Mouse (Mus musculus) MN1 (cell line): Measurements from ENCODE around the gene Tmem150a.
A peak's percentile ranks its signal among the peaks of the same experiment; 100 is the strongest.

Experiments used
- DNase-seq: peaks from one replicate; pipeline ENCODE4 v3.0.0-alpha.2; 2016; ENCODE audit warnings: low spot score

The Tmem150a gene

GRCm38 (mm10) chr6:72352636-72353405 is 2.4 kb upstream of the Tmem150a start:
- no peak for DNase-seq

- no peak for DNase-seq
Measured at GRCm38 (mm10) chr6:72354025-72354424, 1.2 kb upstream of the Tmem150a start.

- no peak for DNase-seq
Measured at GRCm38 (mm10) chr6:72356001-72356532, 820 bp downstream of the Tmem150a start.

- DNase-seq = peak; percentile 63
Measured at GRCm38 (mm10) chr6:72357164-72358079, 2.2 kb downstream of the Tmem150a start.

- no peak for DNase-seq
Measured at GRCm38 (mm10) chr6:72358086-72358764, 3.0 kb downstream of the Tmem150a start.

- DNase-seq = no peak
Measured at GRCm38 (mm10) chr6:72359343-72359742, 4.1 kb downstream of the Tmem150a start.

- no peak for DNase-seq
Measured at GRCm38 (mm10) chr6:72359891-72360598, 4.8 kb downstream of the Tmem150a start.

GRCm38 (mm10) chr6:72360599-72360935 is 5.3 kb downstream of the Tmem150a start:
- no peak for DNase-seq

GRCm38 (mm10) chr6:72361121-72361551 is 5.9 kb downstream of the Tmem150a start:
- DNase-seq = no peak

- peak; percentile 97 for DNase-seq
Measured at GRCm38 (mm10) chr6:72362132-72363028, 7.1 kb downstream of the Tmem150a start.

- DNase-seq = no peak
Measured at GRCm38 (mm10) chr6:72364009-72364408, 8.8 kb downstream of the Tmem150a start.

GRCm38 (mm10) chr6:72364985-72365384 is 9.7 kb downstream of the Tmem150a start:
- DNase-seq = no peak

GRCm38 (mm10) chr6:72366304-72366703 is 11.1 kb downstream of the Tmem150a start:
- no peak for DNase-seq

- no peak for DNase-seq
Measured at GRCm38 (mm10) chr6:72366844-72367443, 11.7 kb downstream of the Tmem150a start, which contains the start of gene Rnf181. TSS of gene Rnf181 (minus strand) at chr6:72366956.

- DNase-seq = no peak
Measured at GRCm38 (mm10) chr6:72367460-72367974, 12.3 kb downstream of the Tmem150a start.

- no peak for DNase-seq
Measured at GRCm38 (mm10) chr6:72369557-72369956, 14.3 kb downstream of the Tmem150a start.

GRCm38 (mm10) chr6:72370091-72370490 is 14.8 kb downstream of the Tmem150a start:
- no peak for DNase-seq

GRCm38 (mm10) chr6:72371147-72371546 is 15.9 kb downstream of the Tmem150a start:
- DNase-seq = peak; percentile 47

- DNase-seq = no peak
Measured at GRCm38 (mm10) chr6:72371571-72371970, 16.3 kb downstream of the Tmem150a start.

- no peak for DNase-seq
Measured at GRCm38 (mm10) chr6:72373184-72373583, 17.9 kb downstream of the Tmem150a start.
